Mouse (Mus musculus) skeletal muscle tissue, adult 2 months (tissue): ENCODE measurements around the gene Gm3099.
"Not testable (repeated sequence)": the region's sequence is repeated elsewhere in the genome, so short reads cannot be mapped to it uniquely, and the experiment has no call there.

ENCODE experiments used
- DNase-seq: peaks from one replicate; pipeline ENCODE4 v3.0.0-alpha.2; 2012; ENCODE audit warnings: low read depth, low spot score

Gm3099 gene

GRCm38 (mm10) chr14:3998094-3998493 lies at the start of gene Gm3099:
Gm3099 (plus strand) TSS chr14:3998394.
- not testable (repeated sequence) for DNase-seq

GRCm38 (mm10) chr14:3963247-3963646 lies 34.9 kb upstream of the Gm3099 start, which contains the start of gene Gm3095:
Gm3095 (plus strand) TSS chr14:3963547.
- DNase-seq: not testable (repeated sequence)

DNA sequence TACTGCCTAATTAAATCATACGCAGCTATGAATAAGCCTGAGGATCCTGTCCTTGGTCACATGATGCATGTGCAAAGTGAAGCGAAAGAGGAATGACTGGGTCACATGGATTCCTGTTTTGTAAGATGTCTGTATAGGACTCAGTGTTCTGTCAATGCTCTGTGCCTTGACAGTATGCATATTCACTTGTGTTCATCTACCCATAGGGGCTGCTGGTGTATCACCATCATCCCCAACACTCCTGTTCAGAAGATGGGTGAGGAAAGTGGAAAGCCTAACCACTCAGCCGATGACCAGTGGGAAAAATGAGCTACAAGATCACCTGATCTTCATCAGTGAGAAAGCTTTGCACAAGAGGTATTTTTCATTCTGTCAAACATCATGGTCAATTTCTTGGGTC lies 25.4 kb downstream of the Gm3099 start, which contains the start of gene Gm5796:
Gene Gm5796, plus strand, starts transcription at position 301 of the 400 bp plus-strand sequence.
- not testable (repeated sequence) for DNase-seq
